Mouse (Mus musculus): ENCODE results near the gene Dpp9. TPM values are rescaled to one million over a fixed set of nuclear protein-coding genes. Genes with fewer than 3 reads are reported as not detected.

Dpp9 gene
- total and polyA plus RNA-seq, 3 experiments: 13.5 to 37.9 (median 23.0) TPM

- TF ChIP-seq MYC (IDR thresholded peaks at IDR 0.05; ENCODE audit: low read depth, low read length) (no peak), JUND (conservative IDR thresholded peaks at IDR 0.05; ENCODE audit: low read depth, low read length) (no peak)
These were observed 32.6 kb upstream of the Dpp9 start (continued) for GRCm38 (mm10) chr17:56251136-56251829.

GRCm38 (mm10) chr17:56245608-56246007, 26.9 kb upstream of the Dpp9 start:
- Histone ChIP-seq H3K9ac (ENCODE audit: insufficient read depth, low read depth) (no peak overlapping the region), H3K27ac (ENCODE audit: insufficient read depth, low read depth) (no peak overlapping the region), H3K79me2 (replicated peaks; ENCODE audit: control insufficient read depth, extremely low read depth, insufficient read depth, poor library complexity, severe bottlenecking) (no peaks in the 10 kb centered on the region), H3K9me3 (replicated peaks; ENCODE audit: low read length) (no peaks in the 10 kb centered on the region), H3K36me3 (replicated peaks in 1 of 2; ENCODE audit: control insufficient read depth in 1 of 2, insufficient read depth in 1 of 2, low read length in 1 of 2) (no peaks in the 10 kb centered on the region), H3K4me3 (replicated peaks in 1 of 3; ENCODE audit: low read depth in 2 of 3, low read length in 2 of 3, poor library complexity in 1 of 3) (no peak overlapping the region), H3K27me3 (replicated peaks) (peaks cover 75% of the 10 kb centered on the region), H3K4me1 (ENCODE audit: control insufficient read depth in 1 of 2, insufficient read depth in 2 of 2) (peaks cover 0 to 3% of the 10 kb centered on the region in 2 experiments; a peak in 2 of 4 replicates), H3K4me2 (ENCODE audit: insufficient read depth, low read depth, poor library complexity, severe bottlenecking) (no peak overlapping the region)
- TF ChIP-seq ZNF384 (IDR thresholded peaks at IDR 0.05; ENCODE audit: low read depth, low read length): no peak
- no peak for TF ChIP-seq BHLHE40 (IDR thresholded peaks at IDR 0.05; ENCODE audit: low read depth, low read length)
- no peak for TF ChIP-seq IRF4 (IDR thresholded peaks at IDR 0.05; ENCODE audit: low read depth, low read length)
- no peak for TF ChIP-seq TCF12 (IDR thresholded peaks at IDR 0.05; ENCODE audit: low read depth, low read length)
- no peak for TF ChIP-seq NRF1 (IDR thresholded peaks at IDR 0.05; ENCODE audit: low read depth, low read length)
- no peak for TF ChIP-seq ZMIZ1 (IDR thresholded peaks at IDR 0.05; ENCODE audit: low read depth, low read length)
- no peak for TF ChIP-seq MYC (IDR thresholded peaks at IDR 0.05; ENCODE audit: low read depth, low read length)
- no peak for TF ChIP-seq SMC3 (IDR thresholded peaks at IDR 0.05; ENCODE audit: low read depth, low read length)
- no peak for TF ChIP-seq MAX (IDR thresholded peaks at IDR 0.05; ENCODE audit: low read length)
- TF ChIP-seq EP300 (IDR thresholded peaks at IDR 0.05; ENCODE audit: low read length): no peak
- no peak for TF ChIP-seq SIN3A (IDR thresholded peaks at IDR 0.05; ENCODE audit: low read length)
- TF ChIP-seq KAT2A (IDR thresholded peaks at IDR 0.05; ENCODE audit: insufficient replicate concordance, low read length): no peak
- TF ChIP-seq RAD21 (IDR thresholded peaks at IDR 0.05; ENCODE audit: low read depth, low read length): no peak
- TF ChIP-seq HCFC1 (IDR thresholded peaks at IDR 0.05; ENCODE audit: low read depth, low read length): no peak
- TF ChIP-seq UBTF (IDR thresholded peaks at IDR 0.05; ENCODE audit: low read depth, low read length): no peak
- TF ChIP-seq USF1 (IDR thresholded peaks at IDR 0.05; ENCODE audit: low read depth, low read length): no peak
- no peak for TF ChIP-seq MEF2A (IDR thresholded peaks at IDR 0.05; ENCODE audit: borderline replicate concordance, low read depth, low read length)
- TF ChIP-seq GABPA (IDR thresholded peaks at IDR 0.05; ENCODE audit: insufficient replicate concordance, low read depth, low read length): no peak
- dilution Hi-C loops (cut with MboI; ENCODE audit: extremely low pct_ligation_motif_present, extremely low pct_unique_long_range_greater_than_20kb, low sequenced_read_pairs) (no loop called here), in situ Hi-C loops (cut with MboI; ENCODE audit: low pct_ligation_motif_present, low pct_unique_long_range_greater_than_20kb, low sequenced_read_pairs) (no loop called here)
- DNase-seq (ENCODE audit: extremely low read depth): no peak
